Mouse (Mus musculus) thymus, adult 18-20 months (tissue): ENCODE results near the gene Mpped2.

Source experiments
- DNase-seq, 2 experiments: peaks; one replicate each; pipeline ENCODE4 v3.0.0; 2022; ENCODE audit warnings: mixed read lengths in 2 of 2

The Mpped2 gene

DNA sequence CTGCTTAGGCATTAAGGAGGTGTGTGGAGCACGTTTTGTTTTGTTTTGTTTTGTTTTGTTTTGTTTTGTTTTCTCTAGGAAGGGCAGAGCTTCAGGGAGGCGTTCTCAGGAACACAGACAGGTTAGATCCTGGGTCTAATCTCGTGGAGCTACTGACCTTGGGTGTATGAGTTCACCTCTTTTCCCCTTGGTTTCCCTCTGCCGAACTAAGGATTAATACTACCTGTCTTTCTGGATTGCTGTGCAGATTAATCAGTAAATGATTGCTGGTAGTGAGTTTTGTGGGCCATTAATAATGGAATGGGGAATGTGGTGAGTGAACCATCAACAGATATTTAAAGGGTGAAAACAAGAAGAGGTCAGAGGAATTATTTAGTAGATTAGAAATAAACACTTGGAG is 53.8 kb downstream of the Mpped2 start:
- DNase-seq: no peak

DNA sequence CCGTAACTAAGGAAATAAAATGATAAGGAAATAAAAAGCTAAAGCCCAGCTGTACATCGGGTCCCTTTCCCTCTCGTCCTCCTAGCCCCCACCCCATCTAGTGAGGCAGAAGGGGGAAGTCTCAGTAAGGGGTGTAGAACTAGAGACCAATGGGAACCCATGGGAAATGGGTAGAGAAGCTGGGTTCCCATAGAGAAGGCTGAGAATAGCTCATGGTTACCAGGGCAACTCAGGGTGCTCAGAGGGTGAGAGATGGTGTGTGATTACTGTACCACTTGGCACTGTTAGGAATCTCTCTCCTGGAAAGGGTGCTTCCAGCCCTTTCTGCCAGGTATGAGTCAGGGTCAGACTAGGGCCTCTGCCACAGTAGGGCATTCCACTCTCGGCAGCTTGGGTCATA is 54.3 kb downstream of the Mpped2 start:
- no peak for DNase-seq

DNA sequence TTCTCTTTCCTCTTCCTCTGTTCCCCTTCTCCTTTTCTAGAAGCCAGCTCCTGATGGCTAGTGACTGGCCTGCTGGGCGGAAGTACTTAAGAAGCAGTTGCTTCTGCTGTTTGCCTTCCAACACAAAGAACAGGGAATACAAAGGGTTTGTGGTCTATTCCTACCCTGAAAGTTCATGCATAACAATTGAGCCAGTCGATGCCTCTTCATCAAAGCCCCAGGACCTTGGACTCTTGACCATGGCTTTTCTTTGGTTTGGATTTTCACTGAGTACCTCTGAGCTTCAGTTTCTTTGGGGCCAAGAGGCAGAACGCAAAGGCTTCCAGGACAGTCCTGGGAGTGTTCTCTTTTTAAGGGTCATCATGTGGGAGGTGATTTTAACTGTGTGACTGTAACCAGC is 57.8 kb downstream of the Mpped2 start:
- no peak for DNase-seq

DNA sequence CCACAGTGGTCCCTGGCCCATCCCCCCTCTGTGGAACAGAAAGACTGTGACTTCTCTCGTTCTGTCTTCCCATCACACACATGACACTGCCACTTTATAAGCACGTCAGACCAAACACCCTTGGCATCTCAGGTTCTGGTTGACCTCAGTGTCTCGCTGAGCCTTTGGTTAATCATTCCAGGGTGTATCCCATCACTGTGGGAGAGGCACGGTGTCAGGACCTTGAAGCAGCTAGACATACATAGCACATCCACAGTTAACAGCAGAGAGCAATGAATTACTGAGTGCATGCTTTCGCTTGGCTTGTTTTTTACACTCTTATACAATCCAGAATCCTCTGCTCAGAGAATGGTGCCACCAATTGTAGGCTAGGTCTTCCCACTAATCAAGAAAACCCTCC is 60.6 kb downstream of the Mpped2 start:
- DNase-seq: no peak

DNA sequence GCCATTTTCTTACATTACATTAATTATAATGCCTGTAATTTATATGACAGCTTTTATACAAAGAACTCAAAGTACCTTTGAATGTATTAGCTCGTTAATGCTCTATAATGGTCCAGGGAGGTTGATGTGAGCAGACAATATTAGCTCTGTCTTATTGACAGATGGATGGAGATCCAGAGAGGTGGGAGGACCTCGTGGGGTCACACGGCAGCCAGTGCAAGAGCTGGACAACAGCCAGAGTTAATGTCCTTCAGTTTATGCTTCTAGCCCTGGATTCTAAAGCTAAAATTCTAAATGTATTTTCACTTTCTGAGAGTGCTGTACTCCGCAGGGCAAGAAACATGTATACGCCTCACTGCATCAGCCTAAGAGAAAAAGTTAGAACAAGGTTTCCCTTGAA is 61.6 kb downstream of the Mpped2 start:
- no peak for DNase-seq

DNA sequence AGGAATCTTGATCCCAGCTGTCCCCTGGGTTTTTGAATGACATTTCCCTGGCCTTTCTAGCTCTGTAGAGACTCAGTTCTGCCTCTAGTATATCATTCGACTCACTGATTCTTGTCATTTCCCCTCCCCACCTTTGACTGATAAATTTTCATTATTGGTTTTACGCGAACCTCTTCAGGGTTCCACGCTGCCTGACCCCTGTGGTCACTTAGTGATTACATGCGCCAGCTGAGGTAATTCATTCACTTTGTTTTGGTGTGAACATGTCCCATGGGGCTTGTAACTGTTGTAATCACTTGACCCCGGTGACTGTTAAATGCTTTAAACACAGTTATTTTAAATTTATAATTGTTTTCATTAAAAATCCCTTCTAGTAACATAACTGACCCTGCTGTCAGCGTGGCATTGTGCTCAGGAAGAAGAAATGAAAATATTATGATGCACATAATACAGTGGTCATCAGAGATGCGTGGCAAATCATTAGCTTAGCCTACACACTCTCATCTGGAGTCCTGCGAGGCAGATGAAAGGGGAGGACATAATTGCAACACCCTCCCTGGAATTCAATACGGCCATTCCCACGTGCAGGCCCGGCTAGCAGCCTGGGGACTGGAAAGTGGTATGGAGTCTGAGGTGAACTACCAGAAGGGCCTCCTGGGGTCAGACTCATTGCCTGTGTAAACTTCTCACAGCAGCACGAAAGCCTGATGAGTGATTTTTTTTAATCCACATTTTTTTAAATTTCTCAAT is 63.5 kb downstream of the Mpped2 start:
- no peak for DNase-seq

DNA sequence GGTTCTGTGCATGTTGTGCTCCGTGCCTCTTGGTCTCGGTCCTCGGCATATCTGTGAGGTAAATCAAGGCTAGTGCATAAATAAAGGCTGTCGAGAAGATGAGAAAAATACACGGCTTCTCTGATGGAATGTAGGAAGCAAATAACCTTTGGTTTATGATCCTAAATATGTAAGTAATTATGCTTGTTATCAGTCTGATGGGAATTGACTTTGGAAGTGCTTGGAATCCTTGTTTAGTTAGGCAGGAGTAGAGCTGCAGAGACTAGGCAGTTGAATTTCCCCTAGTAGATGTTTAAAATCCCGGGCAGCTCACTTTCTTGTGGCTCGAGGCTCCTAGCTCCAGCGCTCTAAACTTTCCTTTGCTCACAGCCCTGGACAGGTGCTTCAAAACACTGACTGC is 69.9 kb downstream of the Mpped2 start:
- DNase-seq: no peak

DNA sequence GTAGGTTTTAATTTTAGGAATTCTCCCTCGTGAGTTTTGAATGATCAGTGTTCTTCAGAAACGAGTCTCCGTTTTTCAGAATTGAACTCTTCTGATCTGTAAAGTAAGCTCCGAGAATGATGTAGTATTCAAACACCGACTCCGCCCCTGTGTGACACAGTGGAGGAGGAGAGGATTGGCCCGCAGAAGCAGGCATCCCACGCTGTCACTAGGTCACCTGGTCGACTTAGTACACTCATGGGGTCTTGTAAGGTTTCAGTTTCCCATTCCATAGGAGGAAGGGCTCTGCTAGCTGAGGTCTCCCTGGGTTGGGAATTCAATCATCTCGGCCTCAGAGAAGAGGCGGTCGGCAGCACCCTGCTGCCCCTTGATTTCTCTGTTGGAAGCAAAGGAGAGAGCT is 76.2 kb downstream of the Mpped2 start:
- no peak for DNase-seq

DNA sequence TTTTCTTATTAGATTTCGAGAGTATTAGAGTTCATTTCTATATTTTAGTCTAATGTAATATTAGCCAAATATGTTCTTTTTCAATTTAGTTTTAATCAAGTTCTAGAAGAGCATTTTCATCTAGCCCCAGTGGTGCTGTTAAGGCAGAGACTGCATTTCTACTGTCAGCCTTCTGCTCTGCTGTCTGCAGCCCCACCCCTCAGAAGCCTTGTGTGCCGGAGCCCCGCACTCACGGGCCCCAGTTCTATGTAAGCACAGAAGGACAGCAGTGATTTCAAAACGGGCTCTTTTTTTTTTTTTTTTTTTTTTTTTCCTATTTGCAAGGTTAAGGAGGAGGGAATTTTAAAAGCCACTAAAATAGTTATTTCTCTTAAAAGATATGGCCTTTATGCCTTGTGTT is 79.6 kb downstream of the Mpped2 start:
- no peak for DNase-seq

DNA sequence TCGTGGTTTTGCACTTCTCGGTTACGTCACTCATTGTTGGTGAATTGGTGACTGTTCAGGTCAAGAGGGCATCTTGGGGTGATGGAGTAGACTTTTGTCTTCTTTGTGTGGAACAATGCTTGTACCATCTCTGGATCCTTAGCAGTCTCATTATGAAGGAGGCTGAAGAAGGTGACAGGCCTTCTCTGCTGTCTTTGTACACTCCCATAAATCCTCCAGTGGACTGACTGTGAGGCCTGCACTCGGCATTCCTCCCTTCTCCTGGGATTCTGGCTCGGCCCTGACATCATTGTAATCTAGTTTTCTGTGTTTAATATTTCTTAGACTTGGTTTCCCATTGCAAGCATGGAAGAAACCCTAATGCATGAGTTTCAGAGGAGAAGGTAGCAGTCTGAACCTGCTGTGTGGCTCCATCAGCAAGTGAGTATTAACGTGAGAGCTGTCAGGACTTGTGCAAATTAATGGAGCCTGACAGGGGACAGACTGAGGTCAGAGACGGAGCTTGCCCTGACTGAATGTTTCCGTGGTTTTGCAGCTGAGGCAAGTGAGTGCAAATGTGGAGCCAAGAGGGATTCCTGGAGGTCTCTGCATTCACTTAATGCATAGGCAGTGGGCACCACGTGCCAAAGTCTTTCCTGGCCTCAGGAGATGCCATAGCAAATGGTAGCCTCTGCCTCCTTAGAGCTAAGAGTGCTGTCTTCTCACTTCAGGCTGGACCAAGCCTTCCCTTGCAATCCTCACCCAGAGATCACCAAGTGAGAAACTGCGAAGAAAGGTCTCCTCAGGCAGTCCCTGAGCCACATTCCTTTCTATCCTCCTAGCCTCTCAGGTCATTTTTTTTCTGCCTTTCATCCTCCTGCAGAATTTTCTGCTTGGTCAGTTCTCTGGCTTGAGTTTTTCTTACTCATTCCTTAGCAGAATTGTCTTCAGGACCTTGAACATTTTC is 81.5 kb downstream of the Mpped2 start:
- no peak for DNase-seq

DNA sequence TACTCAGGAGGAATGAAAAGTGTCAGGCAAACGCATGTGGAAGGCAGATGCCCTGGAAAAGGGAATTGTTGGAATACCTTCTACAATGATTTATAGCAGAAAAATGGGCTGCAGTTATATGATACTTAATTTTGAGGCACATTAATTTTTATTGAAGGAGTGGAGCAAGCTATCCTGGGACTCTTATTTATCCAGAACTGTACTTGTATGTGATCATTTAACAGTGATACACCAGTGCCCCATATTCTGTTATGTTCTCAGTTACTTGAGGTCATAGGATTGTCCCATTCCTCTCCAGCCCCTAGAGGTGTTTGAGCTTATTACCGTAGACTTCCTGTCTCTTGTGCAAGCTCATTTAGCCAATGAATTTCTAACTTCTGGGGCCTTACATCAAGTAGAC is 82.9 kb downstream of the Mpped2 start:
- DNase-seq: no peak

DNA sequence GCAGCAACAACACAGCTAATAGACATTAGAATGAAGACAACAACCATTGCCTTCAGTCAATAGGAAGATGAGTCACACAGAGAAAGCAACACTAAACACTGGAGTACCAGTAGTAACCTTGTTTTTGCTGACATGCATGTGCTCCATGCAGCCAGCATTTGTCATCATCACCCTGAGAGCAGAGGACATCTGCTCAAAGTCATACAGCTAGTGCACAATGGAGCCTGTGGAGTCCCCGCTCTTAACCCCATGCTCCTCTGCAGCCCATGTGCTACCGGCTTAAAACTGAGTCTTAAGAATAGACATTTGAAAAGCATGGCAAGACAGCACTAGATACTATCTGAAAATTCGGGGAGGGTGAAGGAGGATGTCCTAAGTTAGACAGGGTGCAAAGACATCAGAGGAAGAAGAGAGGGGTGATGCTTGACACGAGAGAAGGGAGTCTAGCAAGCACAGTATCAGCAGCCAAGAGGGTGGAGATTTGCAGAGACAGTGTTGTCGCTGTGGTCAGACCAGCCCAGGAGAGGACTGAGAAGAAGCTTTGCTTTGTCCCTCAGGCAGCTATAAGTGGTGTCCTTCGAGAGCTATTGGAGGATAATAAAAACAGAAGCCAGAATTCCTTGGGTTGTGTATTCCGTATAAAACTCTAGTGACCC is 85.9 kb downstream of the Mpped2 start:
- DNase-seq: no peak

DNA sequence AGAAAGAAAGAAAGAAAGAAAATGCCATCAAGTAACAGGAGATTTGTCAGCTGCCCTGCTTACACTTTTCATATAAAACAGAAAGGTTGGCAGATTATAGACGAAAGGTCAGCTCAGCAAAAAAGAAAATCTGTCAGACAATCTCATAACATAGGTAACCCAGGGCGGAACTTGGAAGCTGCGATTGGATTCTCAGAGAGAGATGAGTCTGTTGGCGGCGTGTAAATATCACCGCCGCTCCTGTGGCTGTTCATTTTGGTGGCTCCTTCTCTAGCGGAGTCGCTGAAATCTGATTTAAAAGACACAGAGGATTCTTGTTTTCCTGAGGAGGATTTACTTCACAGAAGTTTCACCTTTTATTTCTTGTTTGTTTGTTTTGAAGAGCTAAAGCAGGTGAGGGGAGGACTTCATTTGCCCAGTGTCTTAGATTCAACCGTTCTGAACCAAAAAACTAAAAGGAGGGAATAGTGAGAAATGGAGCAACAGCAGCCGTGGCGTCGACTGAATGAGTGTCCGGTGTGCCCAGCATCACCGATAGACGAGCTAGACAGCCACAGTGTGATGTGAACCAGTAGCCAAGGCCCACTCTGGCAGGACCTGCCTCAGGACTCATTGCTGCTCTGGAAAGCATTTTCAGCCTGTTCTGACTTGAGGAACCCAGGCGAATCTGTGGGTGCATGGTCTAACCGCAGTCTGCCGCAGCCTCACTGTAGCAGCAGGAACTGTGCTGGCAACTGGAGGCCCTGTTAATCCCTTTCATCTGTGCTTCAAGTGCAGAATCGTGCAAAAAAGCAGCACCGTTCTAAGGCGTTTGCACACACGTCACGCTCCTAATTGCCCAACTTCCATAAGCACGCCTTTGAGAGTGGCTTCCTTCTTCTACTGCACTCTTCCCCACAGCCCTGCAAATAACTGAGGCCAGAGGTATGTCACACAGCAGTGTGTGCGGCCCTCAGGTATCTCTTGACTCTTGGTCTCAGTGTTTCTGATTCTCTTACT is 88.4 kb downstream of the Mpped2 start:
- no peak for DNase-seq

DNA sequence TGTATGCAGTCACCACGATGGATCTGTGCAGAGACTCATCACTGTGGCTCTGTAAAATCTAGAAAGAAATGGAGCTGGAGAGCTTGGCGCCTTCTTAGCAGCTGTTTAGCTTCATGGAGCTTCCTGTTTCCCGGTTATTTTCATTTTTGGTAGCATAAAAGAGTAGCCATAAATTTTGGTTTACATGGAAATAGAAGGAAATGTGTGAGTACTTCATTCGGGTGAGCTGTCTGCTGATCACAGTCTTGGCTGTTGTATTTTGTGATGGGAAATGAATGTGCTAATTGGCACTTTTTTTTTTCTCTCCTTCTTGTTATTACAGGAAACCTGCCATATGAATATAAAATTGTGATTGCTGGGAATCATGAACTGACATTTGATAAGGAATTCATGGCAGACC is 90.2 kb downstream of the Mpped2 start:
- no peak for DNase-seq

DNA sequence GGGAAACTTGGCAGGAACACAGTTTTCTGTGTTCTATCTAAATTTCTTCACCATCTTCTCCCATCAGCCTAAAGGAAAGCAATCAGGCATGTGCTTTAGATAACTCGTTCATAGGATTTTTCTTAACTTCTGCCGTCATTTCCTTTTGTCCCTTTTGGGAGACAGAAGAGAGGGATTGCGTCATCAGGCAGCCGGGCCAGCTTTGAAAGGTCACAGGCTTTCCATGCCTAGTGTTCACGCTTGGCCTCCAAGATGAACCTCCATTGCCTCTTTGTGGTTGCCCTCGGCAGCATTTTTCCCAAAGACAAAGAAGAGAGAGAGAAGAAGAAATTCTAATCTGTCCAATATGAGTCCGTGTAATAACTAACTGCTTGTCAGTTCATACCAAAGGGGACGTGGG is 95.0 kb downstream of the Mpped2 start:
- DNase-seq: no peak

DNA sequence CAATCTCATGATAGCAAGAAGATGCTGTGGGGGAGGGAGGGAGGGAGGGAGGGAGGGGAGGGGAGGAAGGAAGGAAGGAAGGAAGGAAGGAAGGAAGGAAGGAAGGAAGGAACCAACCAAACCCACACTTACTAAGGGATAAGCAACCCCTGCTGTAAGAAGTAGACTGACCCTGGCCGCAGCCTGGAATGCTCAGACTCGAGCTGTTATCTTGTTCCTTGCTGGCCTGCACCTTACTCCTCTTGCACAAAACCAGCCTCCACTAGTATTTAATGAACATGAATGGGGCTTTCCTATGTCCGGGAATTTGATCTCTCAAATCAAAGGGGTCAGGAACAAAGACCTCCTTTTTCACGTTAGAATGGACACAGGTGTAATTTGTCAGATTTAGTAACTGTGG is 95.5 kb downstream of the Mpped2 start:
- DNase-seq: no peak

DNA sequence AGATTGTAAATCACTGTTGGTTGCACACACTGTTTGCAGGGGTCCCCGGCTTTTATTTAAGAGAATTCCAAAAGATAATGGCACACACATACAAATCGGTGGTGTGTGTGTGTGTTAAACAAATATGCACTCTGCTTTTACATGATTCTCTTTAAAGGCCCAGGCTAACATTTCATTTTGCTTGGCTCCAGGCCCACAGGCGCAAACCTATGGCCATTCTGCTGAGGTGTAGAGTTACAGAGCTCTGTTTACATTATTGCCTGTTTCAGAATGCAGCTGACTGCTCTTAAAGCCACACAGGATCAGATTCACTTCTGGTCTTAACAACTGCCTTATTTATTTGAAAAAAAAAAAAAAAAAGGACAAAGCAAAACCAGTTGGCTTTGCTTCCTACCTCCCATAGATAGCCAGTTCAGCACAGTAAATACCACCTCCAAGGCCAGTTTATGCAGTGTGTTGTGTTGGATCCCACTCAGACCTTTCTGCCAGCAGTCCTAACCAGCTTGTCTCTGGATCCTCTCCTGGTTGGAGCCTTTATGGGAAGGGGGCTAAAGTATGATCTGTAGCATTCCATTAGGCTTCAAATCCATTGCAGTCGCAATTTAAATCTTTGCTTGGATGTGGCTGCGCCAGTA is 96.7 kb downstream of the Mpped2 start:
- no peak for DNase-seq

DNA sequence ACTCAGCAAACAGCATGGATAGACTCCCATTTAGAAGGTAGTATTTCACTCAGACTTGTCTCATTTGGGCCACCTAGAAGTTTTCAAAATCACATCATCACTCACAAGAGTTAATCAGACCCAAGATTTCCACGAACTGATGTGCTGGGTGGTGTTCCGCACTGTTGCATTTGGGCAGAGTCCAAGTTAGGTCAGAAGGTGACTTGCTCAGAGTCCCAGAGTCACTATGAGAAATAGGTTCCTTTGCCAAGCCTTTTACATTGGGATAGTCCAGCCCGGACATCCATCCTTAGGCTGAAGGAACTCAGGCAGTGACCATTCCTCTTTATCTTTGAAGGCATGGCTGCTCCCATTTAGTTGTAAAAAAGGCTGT is 97.2 kb downstream of the Mpped2 start:
- DNase-seq: no peak

DNA sequence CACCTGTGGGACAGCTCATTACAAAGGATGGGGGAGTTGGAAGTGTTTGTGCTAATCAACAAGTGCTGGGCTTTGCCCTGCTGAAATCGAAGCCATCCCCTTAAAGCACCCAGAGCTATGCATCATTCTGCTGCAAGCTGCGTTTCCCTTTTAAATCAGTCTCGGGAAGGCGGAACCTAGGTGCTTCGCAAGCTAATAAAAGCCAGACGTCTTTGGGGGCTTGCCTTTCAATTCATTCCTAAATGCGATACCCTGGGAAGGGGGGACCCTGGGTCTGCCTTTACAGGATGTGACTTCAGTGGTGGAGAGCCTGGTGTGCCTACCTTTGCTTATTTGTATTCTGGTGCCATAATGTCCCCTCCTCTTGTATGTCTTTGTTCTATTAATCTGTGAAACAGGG is 103.2 kb downstream of the Mpped2 start:
- DNase-seq: no peak

DNA sequence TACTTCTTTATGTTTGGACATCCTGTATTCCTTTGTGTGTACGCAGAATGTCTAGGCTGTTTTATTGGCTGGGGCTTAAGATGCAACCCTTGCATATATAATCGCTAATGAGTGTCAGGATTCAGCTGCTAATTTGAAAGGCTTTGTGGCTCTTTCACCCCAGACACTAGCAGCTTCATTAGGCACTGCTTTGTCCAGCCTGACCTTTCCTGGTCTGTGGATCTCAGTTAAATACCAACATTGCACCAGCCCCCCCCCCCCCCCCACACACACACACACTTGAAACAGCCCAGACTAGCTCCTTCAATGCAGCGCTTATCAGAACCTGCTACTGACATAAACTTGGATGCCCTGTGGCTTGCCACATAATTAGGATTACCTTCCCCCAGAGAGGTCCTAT is 104.8 kb downstream of the Mpped2 start:
- no peak for DNase-seq

DNA sequence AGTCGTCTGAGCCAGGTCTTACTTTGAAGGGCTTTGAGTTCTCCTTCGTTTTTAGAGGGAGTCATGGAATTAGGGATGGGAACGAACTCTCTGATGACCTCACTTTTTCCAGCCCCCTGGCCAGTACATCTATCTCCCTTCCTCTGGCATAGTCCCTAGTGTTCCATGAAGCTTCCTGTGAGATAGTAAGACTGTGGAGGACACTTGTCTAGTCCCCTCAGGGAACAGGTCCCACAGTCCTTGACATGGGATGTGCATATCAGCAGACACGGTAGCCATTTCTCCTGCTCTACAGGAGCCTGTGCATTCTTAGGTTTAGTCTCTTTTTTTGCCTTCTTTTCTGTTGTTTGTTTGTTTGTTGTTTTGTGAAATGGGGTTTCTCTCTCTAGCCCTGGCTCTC is 105.8 kb downstream of the Mpped2 start:
- DNase-seq: no peak

DNA sequence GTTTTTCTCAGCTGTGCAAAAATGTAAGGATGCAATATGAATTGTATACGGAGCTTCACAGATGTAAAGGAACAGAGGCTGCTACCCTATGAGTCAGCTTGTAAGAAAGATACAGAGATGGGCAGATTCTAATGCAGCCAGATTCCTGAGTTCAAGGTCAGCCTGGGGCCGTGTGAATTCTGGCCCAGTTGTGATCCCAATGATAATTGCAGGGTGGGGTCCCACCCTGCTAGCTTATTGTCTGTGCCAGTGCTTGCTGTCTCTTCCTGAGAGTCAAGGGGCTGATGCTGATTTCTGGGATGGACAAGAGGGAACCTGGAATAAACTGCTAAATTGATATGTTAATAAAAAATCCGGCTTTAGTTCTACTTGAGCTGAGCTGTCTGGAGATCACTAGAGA is 122.8 kb downstream of the Mpped2 start:
- no peak for DNase-seq
